Mouse (Mus musculus) megakaryocyte, embryonic 14.5 days (primary cell): ENCODE data around the gene Zfp607a.

Experiments used
- FLI1 ChIP-seq: IDR thresholded peaks from 2 replicates; pipeline ENCODE4 v1.6.1; 2012; ENCODE audit warnings: low read length, inconsistent platforms, mixed read lengths
- GATA1 ChIP-seq: IDR thresholded peaks from 3 replicates; pipeline ENCODE4 v1.6.1; 2012; ENCODE audit warnings: mixed read lengths, low read length, inconsistent platforms, borderline replicate concordance

DNA sequence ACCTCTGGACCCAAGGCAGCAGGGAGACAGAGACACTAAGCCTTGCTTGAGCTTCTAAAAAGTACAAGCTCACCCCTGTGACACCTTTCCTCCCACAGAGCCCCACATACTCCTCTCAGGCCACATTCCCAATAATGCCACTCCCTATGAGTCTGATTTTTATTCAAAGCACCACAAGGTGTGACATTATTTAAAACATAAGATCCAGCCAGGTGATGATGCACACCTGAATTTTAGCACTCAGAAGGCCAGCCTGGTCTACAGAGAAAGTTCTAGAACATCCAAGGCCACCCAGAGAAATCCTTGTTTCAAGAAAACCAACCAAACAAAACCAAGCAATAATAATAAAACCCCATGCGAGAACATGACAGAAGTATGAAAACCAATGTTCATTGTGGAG is at the start of gene Zfp607a:
- TF ChIP-seq FLI1 (no peak), GATA1 (no peak)
